Mouse (Mus musculus): Measurements from ENCODE around the gene Trim33. TPM values are rescaled to one million over a fixed set of nuclear protein-coding genes. Genes with fewer than 3 reads are reported as not detected.

The Trim33 gene
- total and polyA plus RNA-seq, 2 experiments from 2014 or later, result 19.3 to 63.3 TPM

DNA sequence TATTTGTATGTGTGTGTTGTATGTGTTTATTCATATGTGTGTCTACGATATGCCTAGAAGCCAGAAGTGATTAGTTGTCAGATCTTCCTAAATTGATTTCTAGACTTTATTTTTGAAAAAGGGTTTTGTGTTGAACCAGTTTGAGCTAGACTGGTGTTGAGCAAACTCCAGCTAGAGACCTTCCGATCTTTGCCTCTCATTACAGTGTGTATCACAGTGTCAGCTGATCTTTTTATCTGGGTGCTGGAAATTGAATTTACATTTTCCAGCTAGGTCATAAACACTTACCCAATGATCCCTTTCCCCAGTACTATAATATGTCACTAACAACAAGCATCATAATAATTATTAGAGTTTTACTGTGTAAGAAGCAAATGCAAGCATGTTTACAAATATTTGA is 12.0 kb downstream of the Trim33 start:
- Histone ChIP-seq H3K36me3 (ENCODE audit: insufficient read depth, low read length) (no peaks in the 10 kb centered on the region), H3K4me2 (ENCODE audit: low read depth, low read length) (no peak overlapping the region), H3K4me1 (ENCODE audit: insufficient read depth, low read length) (no peaks in the 10 kb centered on the region), H3K27me3 (ENCODE audit: insufficient read depth, low read length) (no peaks in the 10 kb centered on the region), H3K9me3 (ENCODE audit: low read length) (no peaks in the 10 kb centered on the region; the same call in 1 of the 2 replicates), H3K4me3 (ENCODE audit: low read length) (no peak overlapping the region), H3K27ac (no peak overlapping the region), H3K9ac (replicated peaks; ENCODE audit: low read length) (no peak overlapping the region)
- DNase-seq (ENCODE audit: low spot score) (no peak), ATAC-seq (no peak)
- no peak for TF ChIP-seq CTCF (IDR thresholded peaks at IDR 0.05; ENCODE audit: low read depth)
- WGBS, result 94% methylated on average over 2 of the region's 2 CpGs

DNA sequence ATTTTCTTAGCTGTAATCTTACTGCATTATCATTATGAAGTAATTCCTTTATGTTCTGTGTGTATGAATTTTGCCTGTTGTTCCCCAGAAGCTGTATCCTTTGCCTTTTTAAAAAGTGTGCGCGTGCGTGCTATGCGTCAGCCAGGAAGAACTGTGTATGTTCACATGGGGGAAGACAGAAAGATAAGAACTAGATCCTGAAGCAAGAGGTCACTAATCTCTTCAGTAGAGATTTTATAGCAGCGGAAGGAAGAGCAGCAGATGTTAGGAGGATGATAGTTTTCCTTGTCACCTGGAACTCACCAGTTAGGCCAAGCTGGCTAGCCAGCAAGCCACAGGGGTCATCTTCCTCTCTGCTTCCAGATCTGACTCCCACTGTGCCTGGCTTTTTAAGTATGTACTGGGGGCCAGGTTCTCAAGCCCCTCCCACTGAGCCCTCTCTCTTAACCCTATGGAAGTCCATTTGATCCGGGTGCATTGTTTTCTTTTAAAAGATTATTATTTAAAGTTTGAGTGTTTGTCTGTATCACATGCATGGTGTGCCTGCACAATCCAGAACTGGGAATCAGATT is 26.4 kb downstream of the Trim33 start:
- Histone ChIP-seq H3K4me1 (ENCODE audit: insufficient read depth, low read length) (no peaks in the 10 kb centered on the region), H3K4me3 (ENCODE audit: low read length) (no peak overlapping the region), H3K9me3 (ENCODE audit: low read length) (no peaks in the 10 kb centered on the region), H3K27ac (no peak overlapping the region), H3K36me3 (ENCODE audit: insufficient read depth, low read length) (no peaks in the 10 kb centered on the region), H3K27me3 (ENCODE audit: insufficient read depth, low read length) (no peaks in the 10 kb centered on the region), H3K9ac (replicated peaks; ENCODE audit: low read length) (no peak overlapping the region), H3K4me2 (ENCODE audit: low read depth, low read length) (no peak overlapping the region)
- no peak for TF ChIP-seq CTCF (IDR thresholded peaks at IDR 0.05; ENCODE audit: low read depth)
- no peak for ATAC-seq
- DNase-seq (ENCODE audit: low spot score), result no peak
- 74% methylated on average over 6 of the region's 6 CpGs for WGBS

DNA sequence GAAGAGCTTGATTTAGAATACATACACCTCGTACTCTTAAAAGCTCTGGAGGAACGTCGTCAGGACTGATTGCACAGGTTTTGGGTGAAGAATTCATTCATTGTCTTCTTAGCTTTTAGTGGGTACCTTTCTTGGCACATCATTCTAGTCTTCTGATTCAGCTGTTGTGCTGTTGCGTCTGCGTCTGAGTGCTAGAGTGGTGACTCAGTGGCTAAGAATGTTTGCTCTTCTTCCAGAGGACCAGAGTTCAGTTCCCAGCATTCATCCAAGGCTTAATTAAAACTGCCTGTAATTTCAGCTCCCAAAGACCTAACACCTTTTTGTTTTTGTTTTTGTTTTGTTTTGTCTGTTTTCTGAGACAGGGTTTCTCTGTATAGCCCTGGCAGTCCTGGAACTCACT is 30.2 kb downstream of the Trim33 start:
- H3K27ac ChIP-seq, result no peak overlapping the region
- H3K27me3 ChIP-seq (ENCODE audit: insufficient read depth, low read length), result no peaks in the 10 kb centered on the region
- H3K36me3 ChIP-seq (ENCODE audit: insufficient read depth, low read length), result no peaks in the 10 kb centered on the region; the same call in 1 of the 2 replicates
- no peak for TF ChIP-seq CTCF (IDR thresholded peaks at IDR 0.05; ENCODE audit: low read depth)
- ATAC-seq (no peak), DNase-seq (ENCODE audit: low spot score) (no peak)
- H3K4me2 ChIP-seq (ENCODE audit: low read depth, low read length), result no peak overlapping the region
- H3K9ac ChIP-seq (replicated peaks; ENCODE audit: low read length), result no peak overlapping the region
- no peaks in the 10 kb centered on the region for H3K4me1 ChIP-seq (ENCODE audit: insufficient read depth, low read length)
- no peak overlapping the region for H3K4me3 ChIP-seq (ENCODE audit: low read length)
- 73% methylated on average over 5 of the region's 5 CpGs for WGBS
- no peaks in the 10 kb centered on the region for H3K9me3 ChIP-seq (ENCODE audit: low read length)

DNA sequence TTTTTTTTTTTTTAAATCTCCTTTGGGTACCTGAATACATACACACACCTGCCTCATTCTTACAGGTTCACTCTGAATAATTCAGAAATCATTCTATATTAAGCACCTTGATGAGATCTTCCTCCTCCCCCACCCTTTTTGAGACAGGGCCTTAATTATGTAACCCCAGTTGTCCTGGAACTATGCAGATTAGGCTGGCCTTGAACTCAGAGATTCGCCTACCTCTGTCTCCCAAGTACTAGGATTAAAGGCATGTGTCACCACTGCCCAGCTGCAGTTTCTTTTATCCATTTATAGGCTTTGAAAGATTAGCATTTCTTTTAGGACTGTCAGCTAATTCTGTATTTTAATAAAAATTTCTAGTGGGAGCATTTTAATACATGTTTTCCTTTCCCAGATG is 30.7 kb downstream of the Trim33 start:
- DNase-seq (ENCODE audit: low spot score), result no peak
- no peak for TF ChIP-seq CTCF (IDR thresholded peaks at IDR 0.05; ENCODE audit: low read depth)
- no peak overlapping the region for H3K4me3 ChIP-seq (ENCODE audit: low read length)
- no peak overlapping the region for H3K4me2 ChIP-seq (ENCODE audit: low read depth, low read length)
- H3K27me3 ChIP-seq (ENCODE audit: insufficient read depth, low read length), result no peaks in the 10 kb centered on the region
- no peak overlapping the region for H3K9ac ChIP-seq (replicated peaks; ENCODE audit: low read length)
- H3K4me1 ChIP-seq (ENCODE audit: insufficient read depth, low read length), result no peaks in the 10 kb centered on the region
- 79% methylated on average over 1 of the region's 1 CpGs for WGBS
- H3K27ac ChIP-seq, result no peak overlapping the region
- ATAC-seq, result no peak
- no peaks in the 10 kb centered on the region for H3K9me3 ChIP-seq (ENCODE audit: low read length)
- H3K36me3 ChIP-seq (ENCODE audit: insufficient read depth, low read length), result no peaks in the 10 kb centered on the region; the same call in 1 of the 2 replicates

DNA sequence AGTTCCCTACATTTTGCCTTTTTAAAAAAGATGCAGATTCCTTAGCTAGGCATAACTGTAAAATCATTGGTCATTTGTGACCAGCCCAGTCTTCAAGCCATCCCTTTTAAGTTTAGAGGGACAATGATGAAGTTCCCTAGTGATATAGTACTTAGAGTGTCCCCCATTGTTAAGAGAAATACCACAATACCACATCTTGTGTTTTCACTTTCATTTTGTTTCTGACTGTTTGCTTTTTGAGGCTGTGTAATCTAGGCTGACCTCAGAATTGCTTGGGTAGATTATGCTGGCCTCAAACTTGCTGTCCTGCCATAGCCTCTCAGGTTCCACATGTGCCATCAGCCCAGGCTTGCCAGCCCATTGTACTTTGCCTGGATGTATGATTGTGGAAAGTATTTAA is 35.2 kb downstream of the Trim33 start:
- Histone ChIP-seq H3K27me3 (ENCODE audit: insufficient read depth, low read length) (no peaks in the 10 kb centered on the region), H3K4me1 (ENCODE audit: insufficient read depth, low read length) (no peaks in the 10 kb centered on the region), H3K4me2 (ENCODE audit: low read depth, low read length) (no peak overlapping the region), H3K9ac (replicated peaks; ENCODE audit: low read length) (no peak overlapping the region), H3K4me3 (ENCODE audit: low read length) (no peak overlapping the region), H3K9me3 (ENCODE audit: low read length) (no peaks in the 10 kb centered on the region), H3K36me3 (ENCODE audit: insufficient read depth, low read length) (no peaks in the 10 kb centered on the region; the same call in 1 of the 2 replicates), H3K27ac (no peak overlapping the region)
- DNase-seq (ENCODE audit: low spot score), result no peak
- no peak for TF ChIP-seq CTCF (IDR thresholded peaks at IDR 0.05; ENCODE audit: low read depth)
- no peak for ATAC-seq

DNA sequence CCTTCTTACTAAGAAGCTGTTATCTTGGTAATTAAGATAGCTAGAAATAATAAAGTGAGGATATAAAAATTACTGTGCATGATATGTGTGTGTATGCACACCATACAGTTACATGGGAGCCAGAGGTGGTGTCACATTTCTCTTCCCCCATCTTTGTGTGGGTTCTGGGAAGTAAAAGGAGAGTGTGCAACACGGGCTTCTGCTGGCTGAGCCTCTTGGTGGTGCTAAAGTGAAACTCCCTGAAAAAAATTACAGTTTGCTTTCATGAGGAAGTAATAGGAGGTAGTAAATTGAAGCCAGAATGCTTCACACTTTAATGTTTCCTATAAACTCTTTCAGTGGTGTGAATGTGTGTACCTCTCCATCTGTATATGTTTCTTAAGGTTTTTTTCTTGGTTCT is 56.3 kb downstream of the Trim33 start:
- Histone ChIP-seq H3K27ac (no peak overlapping the region), H3K36me3 (ENCODE audit: insufficient read depth, low read length) (peaks cover 17% of the 10 kb centered on the region; the same call in 1 of the 2 replicates), H3K4me2 (ENCODE audit: low read depth, low read length) (no peak overlapping the region), H3K9me3 (ENCODE audit: low read length) (no peaks in the 10 kb centered on the region), H3K4me3 (ENCODE audit: low read length) (no peak overlapping the region), H3K27me3 (ENCODE audit: insufficient read depth, low read length) (no peaks in the 10 kb centered on the region), H3K4me1 (ENCODE audit: insufficient read depth, low read length) (no peaks in the 10 kb centered on the region), H3K9ac (replicated peaks; ENCODE audit: low read length) (no peak overlapping the region)
- ATAC-seq (no peak), DNase-seq (ENCODE audit: low spot score) (no peak)
- 50% methylated on average over 1 of the region's 1 CpGs for WGBS
- no peak for TF ChIP-seq CTCF (IDR thresholded peaks at IDR 0.05; ENCODE audit: low read depth)

DNA sequence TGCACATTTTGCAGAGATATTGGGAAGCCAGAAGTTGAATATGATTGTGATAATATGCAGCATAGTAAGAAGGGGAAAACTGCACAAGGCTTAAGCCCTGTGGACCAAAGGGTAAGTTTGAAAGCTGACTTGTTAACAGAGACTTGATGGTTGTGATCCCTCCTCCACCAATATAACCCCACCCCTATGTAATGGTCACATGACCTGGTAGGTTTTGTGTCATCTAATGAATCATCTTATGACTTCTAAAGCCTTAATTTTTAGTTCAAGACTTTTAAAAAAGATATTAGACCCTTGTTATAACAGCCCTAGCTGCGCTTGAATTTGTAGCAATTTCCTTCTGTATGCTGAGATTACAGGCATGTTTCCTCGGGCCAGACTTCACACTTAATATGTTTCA is 67.6 kb downstream of the Trim33 start:
- ATAC-seq, result no peak
- Histone ChIP-seq H3K9ac (replicated peaks; ENCODE audit: low read length) (no peak overlapping the region), H3K27me3 (ENCODE audit: insufficient read depth, low read length) (no peaks in the 10 kb centered on the region), H3K4me3 (ENCODE audit: low read length) (no peak overlapping the region), H3K36me3 (ENCODE audit: insufficient read depth, low read length) (peaks cover 27% of the 10 kb centered on the region; the same call in 1 of the 2 replicates), H3K4me2 (ENCODE audit: low read depth, low read length) (no peak overlapping the region), H3K27ac (no peak overlapping the region), H3K4me1 (ENCODE audit: insufficient read depth, low read length) (no peaks in the 10 kb centered on the region), H3K9me3 (ENCODE audit: low read length) (no peaks in the 10 kb centered on the region)
- 98% methylated on average over 2 of the region's 2 CpGs for WGBS
- no peak for DNase-seq (ENCODE audit: low spot score)
- TF ChIP-seq CTCF (IDR thresholded peaks at IDR 0.05; ENCODE audit: low read depth), result no peak

Measured in hindbrain, postnatal 0 days (tissue).